Mouse (Mus musculus) mesoderm, embryonic 11.5 days (tissue): Measurements from ENCODE around the gene Tex37.

Source experiments
- DNase-seq: peaks from one replicate; pipeline ENCODE4 v3.0.0-alpha.2; 2012; ENCODE audit warnings: low read depth, low spot score

The Tex37 gene

DNA sequence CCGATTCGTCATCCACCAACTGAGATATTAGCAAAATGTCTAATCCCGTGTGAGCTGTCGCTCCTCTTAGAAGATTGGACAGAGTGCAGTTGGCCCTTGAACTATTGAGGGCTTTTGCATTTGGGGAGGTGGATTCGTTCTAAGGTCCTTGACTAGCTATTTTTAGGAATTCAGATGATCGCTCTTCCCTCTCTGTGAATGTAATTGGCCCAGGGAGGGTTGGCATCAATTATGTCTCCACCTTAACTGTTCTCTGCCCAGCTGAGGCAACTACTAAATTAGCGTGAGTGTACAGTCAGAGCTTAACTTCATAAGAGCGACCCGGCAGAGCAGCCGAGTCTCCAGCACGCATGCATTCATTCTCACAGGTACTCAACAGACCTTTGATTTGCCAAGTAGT lies 30.7 kb downstream of the Tex37 start:
- no peak for DNase-seq

- peak; percentile 77 for DNase-seq
Observed at GRCm38 (mm10) chr6:70880714-70881304, 37.9 kb downstream of the Tex37 start.

GRCm38 (mm10) chr6:70875017-70875416 lies 43.7 kb downstream of the Tex37 start:
- no peak for DNase-seq

- DNase-seq: no peak
Observed at GRCm38 (mm10) chr6:70874035-70874775, 44.5 kb downstream of the Tex37 start.

DNA sequence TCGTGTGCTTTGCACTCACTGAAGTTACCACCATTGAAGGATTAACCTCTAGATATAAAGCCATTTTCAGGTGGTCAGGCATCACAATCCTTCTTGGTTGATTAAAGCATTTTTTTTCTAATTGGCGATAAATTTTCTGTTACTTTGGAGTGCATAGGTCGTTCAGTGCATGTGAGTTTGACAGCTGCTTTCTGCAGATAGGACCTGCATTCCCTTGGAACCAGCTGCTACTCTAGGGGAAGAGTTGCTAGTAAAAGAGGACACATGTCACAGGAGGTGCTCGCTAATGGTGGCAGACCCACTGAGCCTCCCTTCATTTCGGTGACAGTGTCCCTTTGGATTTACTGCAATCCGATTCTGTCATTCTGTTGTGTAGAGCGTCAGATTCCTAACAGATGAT lies 46.2 kb downstream of the Tex37 start:
- DNase-seq: no peak

DNA sequence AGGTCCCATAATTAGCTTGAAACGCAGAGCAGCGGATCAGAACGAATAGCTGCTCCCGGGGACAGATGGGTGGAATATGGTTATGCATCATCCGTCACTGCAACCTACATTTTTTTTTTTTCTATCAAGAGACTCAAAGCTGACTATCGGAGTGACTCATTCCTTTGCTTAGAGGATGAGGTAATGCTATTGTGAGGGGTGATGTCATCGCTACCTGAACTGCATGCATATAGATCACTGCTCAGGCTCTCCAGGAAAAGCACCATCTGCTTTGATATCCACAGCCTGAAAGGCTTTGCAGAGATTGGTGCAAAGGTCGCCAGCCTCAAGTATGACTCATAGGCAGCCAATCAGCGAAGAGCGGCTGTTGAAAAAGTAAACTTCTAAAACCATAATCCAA lies 46.6 kb downstream of the Tex37 start:
- peak; percentile 52 for DNase-seq

DNA sequence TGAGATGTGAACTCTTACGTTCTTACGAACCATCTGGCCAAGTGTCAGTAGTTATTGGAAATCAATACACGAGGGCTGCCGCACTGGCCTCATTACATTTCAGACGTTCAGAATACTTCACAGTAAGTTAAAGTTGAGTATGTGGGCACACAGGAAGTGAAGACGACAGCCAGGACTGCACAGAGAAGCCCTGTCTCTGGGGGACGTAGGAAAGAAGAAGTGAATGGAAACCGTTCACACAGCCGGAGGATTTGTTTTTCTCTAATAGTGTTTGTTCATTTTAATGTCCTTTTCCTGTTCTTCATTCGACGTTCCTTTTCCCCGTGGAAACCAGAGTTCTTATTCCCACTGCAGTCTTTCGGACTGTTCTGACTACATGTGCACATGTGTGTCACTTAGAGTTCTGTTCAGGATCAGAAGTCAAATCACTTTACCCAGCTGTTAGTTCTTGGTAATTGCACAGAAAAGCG lies 47.2 kb downstream of the Tex37 start:
- DNase-seq: no peak

DNA sequence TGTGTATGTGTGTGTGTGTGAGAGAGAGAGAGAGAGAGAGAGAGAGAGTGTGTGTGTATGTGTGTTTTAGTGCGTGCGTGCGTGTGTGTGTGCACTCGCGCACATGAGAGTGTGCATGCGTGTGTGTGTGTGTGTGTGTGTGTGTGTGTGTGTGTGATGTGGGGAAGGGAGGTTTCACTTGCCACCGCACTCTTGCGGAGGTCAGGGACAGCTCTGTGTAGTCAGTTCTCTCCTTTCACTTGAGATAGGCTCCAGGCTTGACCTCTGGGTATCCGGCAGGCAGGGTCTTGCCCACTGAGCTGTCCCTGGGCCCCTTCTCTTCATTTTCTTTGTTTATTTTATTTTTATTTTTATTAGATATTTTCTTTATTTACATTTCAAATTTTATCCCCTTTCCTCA lies 51.4 kb downstream of the Tex37 start:
- no peak for DNase-seq

DNA sequence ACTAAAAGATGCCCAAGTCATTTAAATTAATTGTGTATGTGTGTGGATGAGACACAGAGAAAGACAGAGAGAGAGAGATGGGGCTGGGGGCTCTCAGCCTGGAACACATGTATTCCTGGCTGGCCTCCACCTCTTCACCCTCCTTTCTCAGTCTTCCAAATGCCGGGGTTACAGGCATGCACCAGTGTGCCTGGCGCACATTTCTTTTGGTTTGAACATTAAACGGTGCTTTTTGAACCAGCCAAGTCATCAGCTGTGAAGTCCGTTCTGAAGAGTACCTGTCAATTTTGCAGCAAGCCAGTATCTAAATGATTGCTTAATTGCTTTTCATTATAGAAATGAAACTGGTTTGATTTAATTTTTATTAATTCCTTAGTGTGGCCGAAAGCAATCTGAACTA lies 52.0 kb downstream of the Tex37 start:
- DNase-seq: no peak

DNA sequence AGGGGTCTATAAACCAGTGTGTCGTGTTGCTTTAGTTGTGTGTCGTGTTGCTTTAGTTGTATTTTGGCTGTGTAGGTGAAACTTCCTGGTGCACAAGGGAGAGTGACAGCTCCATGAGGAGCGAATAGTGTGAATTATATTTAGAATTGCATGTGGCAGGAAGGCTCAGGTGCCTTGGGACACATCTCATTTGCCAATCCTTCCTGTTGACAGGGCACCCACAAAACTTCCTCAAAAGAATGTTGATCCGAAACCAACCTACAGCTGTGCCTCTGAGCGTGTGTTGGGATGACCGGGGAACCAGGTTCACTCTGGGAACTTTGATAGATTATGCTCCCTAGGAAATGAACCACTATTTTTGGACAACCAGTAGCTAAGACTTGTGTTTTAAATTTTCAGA lies 54.4 kb downstream of the Tex37 start:
- no peak for DNase-seq
